Mouse (Mus musculus) CD4-positive, CD25-positive, alpha-beta regulatory T cell, adult 9 weeks (primary cell): ENCODE measurements around the gene Spns2. TPM values are rescaled to one million over a fixed set of nuclear protein-coding genes. Genes with fewer than 3 reads are reported as not detected.

Experiments
- polyA plus RNA-seq: library from polyadenylated mRNA; unstranded; fragments of 100-300 nt; shearing (Covaris generic); gene quantifications from one replicate; pipeline ENCODE4 v1.2.1, GENCODE M21; 2017

Spns2 gene
- polyA plus RNA-seq = not detected

DNA sequence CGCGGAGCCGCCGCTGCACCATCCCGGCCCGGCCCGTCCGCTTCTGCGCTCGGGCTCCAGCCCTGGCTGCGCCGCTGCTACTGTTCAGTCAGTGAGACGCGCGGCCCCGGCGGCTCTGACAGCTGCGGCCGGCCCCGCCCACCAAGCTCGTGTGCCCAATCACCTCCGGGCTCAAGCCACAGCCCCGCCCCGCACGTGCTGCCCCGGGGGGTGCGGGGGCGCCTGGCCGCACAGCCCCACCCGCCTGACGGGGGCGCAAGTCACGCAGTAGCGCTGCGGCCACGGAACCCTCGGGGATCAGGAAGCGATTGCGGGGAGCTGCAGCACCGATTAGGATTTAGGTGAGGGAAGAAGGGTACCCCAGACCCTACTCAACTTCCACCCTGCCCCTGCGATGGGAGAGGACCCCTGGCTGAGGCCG is at the start of gene Spns2:
Gene Spns2, minus strand, starts transcription at position 24 of the 421 bp plus-strand sequence.

DNA sequence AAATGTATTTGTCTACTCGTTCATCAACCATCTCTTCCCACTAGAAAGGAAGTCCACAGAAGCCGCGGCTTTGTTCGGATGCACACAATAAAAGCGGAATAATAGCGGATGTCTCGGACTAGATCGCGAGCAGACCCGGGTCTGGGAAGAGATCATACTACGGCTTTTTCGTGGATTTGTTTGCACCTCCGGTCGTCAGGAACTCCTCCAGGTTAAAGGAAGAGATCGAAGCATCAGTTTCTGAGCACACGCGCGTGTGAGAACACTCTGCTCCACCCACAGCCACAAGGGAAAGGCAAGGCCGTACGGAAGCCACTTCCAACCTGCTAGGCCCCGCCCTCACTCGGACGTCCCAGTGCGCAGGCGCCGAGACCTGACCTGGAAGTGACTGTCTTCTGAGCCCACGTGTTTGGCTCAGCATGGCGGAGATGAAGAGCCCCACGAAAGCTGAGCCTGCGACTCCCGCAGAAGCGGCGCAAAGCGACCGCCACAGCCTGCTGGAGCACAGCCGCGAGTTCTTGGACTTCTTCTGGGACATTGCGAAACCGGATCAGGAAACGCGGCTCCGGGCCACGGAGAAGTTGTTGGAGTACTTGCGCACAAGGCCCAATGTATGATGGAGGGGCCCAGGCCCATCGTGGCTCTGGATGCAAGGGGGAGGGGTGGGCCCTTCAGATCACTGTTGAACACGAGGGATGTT is 48.6 kb downstream of the Spns2 start, which contains the start of gene Mybbp1a:
Gene Mybbp1a, plus strand, starts transcription at position 391 of the 700 bp plus-strand sequence.

DNA sequence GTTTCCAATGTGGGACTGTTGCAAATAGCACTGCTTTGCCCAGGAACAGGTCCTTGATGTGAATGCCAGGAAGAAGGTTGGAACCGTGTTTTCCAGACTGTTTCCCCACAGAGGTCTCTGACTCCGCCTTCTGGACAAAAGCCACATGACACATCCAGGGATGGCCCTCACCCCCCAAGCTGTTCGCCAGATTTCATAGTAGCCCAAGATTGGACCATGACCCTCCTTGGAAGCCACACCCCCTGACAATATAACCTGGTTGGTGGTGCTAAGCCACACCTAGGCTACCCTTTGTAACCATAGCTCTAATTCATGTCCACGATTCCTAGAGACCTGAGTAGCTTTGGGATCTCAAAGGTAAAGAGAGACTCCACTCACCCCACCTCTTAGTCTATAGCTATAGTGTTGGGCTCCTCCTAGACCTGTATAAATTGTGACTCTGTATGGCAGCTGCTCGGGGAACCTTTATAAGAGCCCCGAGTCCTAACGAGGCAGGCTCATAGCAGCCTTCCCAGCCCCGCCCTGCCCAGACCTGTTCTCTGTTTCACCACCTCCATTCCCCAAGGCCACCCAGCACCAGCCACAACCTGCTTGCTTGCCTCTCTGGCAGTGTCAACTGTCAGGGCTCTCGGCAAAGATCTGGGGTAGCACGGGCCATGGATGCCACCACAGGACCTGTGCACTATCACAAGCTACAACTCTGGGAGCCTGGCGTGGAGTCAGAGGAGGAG is 54.6 kb downstream of the Spns2 start, which contains the start of gene Ggt6:
Gene Ggt6, plus strand, starts transcription at position 564 of the 731 bp plus-strand sequence.

DNA sequence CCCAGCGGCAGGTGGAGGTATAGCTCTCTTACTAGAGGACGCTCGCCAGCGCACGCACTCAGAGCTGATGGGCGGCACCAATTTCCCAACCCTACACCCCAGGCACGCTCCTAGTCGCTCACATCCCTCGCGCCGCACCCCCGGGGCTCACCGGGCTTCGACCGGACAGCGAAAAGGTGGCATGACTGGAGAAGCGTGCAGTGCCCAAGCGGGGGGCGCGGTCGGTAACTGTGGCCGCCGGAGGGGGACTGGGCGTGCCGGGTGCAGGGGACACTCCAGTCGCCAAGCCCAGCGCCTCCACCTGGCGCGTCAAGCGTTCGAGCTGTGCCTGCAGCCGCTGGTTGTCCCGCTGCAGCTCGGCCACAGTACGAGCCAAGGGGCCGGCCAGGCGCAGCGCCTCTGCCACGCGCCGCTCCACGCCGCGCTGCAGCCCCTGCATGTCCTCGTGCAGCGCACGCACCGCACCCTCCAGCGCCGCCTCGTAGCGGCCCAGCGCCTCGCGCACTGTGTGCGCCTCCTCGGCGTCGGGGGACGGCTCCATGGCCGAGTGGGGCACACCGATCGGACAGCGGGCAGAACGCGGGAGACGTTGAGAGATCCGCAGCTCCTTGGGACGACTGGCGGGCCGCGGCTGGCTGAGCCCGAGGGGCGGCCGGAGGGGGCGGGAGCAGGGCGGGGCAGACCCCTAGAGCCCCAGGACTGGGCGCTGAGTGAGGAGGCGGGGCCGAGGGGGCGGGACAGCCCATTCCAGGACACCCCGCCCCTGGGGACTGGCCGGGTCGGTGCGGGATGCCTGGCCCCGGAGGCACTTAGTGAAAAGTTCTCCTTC is 78.4 kb downstream of the Spns2 start, which contains the start of gene Smtnl2:
Gene Smtnl2, minus strand, starts transcription at position 621 of the 829 bp plus-strand sequence.

Other genes starting within 250 kb of the Spns2 start
- gene Slc13a5, start 222.7 kb downstream of the Spns2 start, polyA plus RNA-seq = not detected
- 110 TPM for gene Xaf1, start 188.3 kb downstream of the Spns2 start, polyA plus RNA-seq
- gene Fbxo39, start 175.5 kb downstream of the Spns2 start, polyA plus RNA-seq = 0.68 TPM
- not detected for gene Tekt1, start 127.5 kb downstream of the Spns2 start, polyA plus RNA-seq
- gene Smtnl2, start 78.2 kb downstream of the Spns2 start, polyA plus RNA-seq = not detected
- not detected for gene Ggt6, start 54.4 kb downstream of the Spns2 start, polyA plus RNA-seq
- gene Mybbp1a, start 48.5 kb downstream of the Spns2 start, polyA plus RNA-seq = 128 TPM
- gene Spns3, start 60.6 kb upstream of the Spns2 start, polyA plus RNA-seq = 0.69 TPM
- 54.5 TPM for gene Ube2g1, start 117.4 kb upstream of the Spns2 start, polyA plus RNA-seq
- 71.9 TPM for gene Ankfy1, start 200.1 kb upstream of the Spns2 start, polyA plus RNA-seq